In genomic region chr14:74641668-74642230, GRCm38 (mm10) we compare ENCODE assay signal across 8 mouse cellular contexts. TPM values are rescaled to one million over a fixed set of nuclear protein-coding genes. Genes with fewer than 3 reads are reported as not detected.
DNase-seq lines count a peak whose midpoint lies in the region; ATAC-seq and TF ChIP-seq lines count a peak whose summit lies in the region.

No protein-coding gene starts in this region.

- H3K9me3 ChIP-seq in kidney, postnatal 0 days (replicated peaks; ENCODE audit: low read length) = no peaks in the 10 kb centered on the region
- H3K9me3 ChIP-seq in hindbrain, embryonic 13.5 days = no peaks in the 10 kb centered on the region
- no peaks in the 10 kb centered on the region for H3K9me3 ChIP-seq in midbrain, embryonic 13.5 days

- no peaks in the 10 kb centered on the region for H3K36me3 ChIP-seq in kidney, postnatal 0 days (ENCODE audit: insufficient read depth, low read length)
- no peaks in the 10 kb centered on the region for H3K36me3 ChIP-seq in hindbrain, embryonic 13.5 days
- H3K36me3 ChIP-seq in midbrain, embryonic 13.5 days = no peaks in the 10 kb centered on the region

- H3K4me3 ChIP-seq in kidney, postnatal 0 days (replicated peaks; ENCODE audit: low read depth, low read length) = peak overlapping the region; percentile 38
- peak overlapping the region; percentile 45 for H3K4me3 ChIP-seq in hindbrain, embryonic 13.5 days
- H3K4me3 ChIP-seq in midbrain, embryonic 13.5 days (replicated peaks) = peak overlapping the region; percentile 44

- TF ChIP-seq CTCF in kidney, postnatal 0 days (IDR thresholded peaks at IDR 0.05; ENCODE audit: low read depth) = no peak

- peak overlapping the region; percentile 39 for H3K9ac ChIP-seq in kidney, postnatal 0 days (ENCODE audit: low read depth, low read length)
- H3K9ac ChIP-seq in hindbrain, embryonic 13.5 days = peak overlapping the region; percentile 68
- peak overlapping the region; percentile 49 for H3K9ac ChIP-seq in midbrain, embryonic 13.5 days (replicated peaks)

- no peak overlapping the region for H3K27ac ChIP-seq in kidney, postnatal 0 days
- no peak overlapping the region for H3K27ac ChIP-seq in hindbrain, embryonic 13.5 days
- no peak overlapping the region for H3K27ac ChIP-seq in midbrain, embryonic 13.5 days

- peak; percentile 42 for DNase-seq in kidney, postnatal 0 days (ENCODE audit: low spot score)
- DNase-seq in kidney, postnatal 25 days = no peak
- DNase-seq in embryo, embryonic 10 days (ENCODE audit: low spot score) = peak; percentile 29
- no peak for DNase-seq in T-cell, adult 2 months (ENCODE audit: low spot score)
- no peak for DNase-seq in gastrocnemius, adult 8-10 months (ENCODE audit: low spot score in 2 of 2)

- no peaks in the 10 kb centered on the region for H3K4me1 ChIP-seq in kidney, postnatal 0 days (replicated peaks; ENCODE audit: insufficient read depth, low read length)
- H3K4me1 ChIP-seq in hindbrain, embryonic 13.5 days (replicated peaks) = peaks cover 26% of the 10 kb centered on the region
- H3K4me1 ChIP-seq in midbrain, embryonic 13.5 days (replicated peaks) = peaks cover 25% of the 10 kb centered on the region

- WGBS in kidney, postnatal 0 days = 14% methylated on average over 17 of the region's 17 CpGs
- 17% methylated on average over 17 of the region's 17 CpGs for WGBS in hindbrain, embryonic 13.5 days
- 13% methylated on average over 17 of the region's 17 CpGs for WGBS in midbrain, embryonic 13.5 days

- ATAC-seq in kidney, postnatal 0 days (replicated peaks; ENCODE audit: low FRiP score, low read depth) = no peak
- no peak; the same call in 1 of the 2 replicates for ATAC-seq in hindbrain, embryonic 13.5 days (ENCODE audit: low FRiP score)
- peak; percentile 16; the same call in 1 of the 2 replicates for ATAC-seq in midbrain, embryonic 13.5 days
- no peak for ATAC-seq in activated CD4-positive, CD25-positive, alpha-beta regulatory T cell, adult 4 months

- peak overlapping the region; percentile 76 for H3K4me2 ChIP-seq in kidney, postnatal 0 days (ENCODE audit: low read length)
- peak overlapping the region; percentile 81 for H3K4me2 ChIP-seq in hindbrain, embryonic 13.5 days
- peak overlapping the region; percentile 85 for H3K4me2 ChIP-seq in midbrain, embryonic 13.5 days (replicated peaks)

- no peaks in the 10 kb centered on the region for H3K27me3 ChIP-seq in kidney, postnatal 0 days (ENCODE audit: insufficient read depth, low read length)
- H3K27me3 ChIP-seq in hindbrain, embryonic 13.5 days = peaks cover 30% of the 10 kb centered on the region; the same call in 1 of the 2 replicates
- H3K27me3 ChIP-seq in midbrain, embryonic 13.5 days = peaks cover 31% of the 10 kb centered on the region

RNA-seq across cellular contexts. Expression of gene Htr2a, which starts 1.1 kb away (rescaled TPM):
- polyA plus RNA-seq in kidney, postnatal 0 days (2015; fragmentation: Nextera tagmentation; extraction: Ambion mirVana) = 0.26 and 0.32 TPM in 2 replicates
- 1.6 and 2.0 TPM in 2 replicates for polyA plus RNA-seq in hindbrain, embryonic 13.5 days (2015; fragmentation: Nextera tagmentation; extraction: Ambion mirVana)
- polyA plus RNA-seq in midbrain, embryonic 13.5 days (2015; fragmentation: Nextera tagmentation; extraction: Ambion mirVana) = 1.2 and 1.3 TPM in 2 replicates
- under 1 TPM in 1 of 2 experiments, not detected in 1; 0.16 TPM for polyA plus RNA-seq in activated CD4-positive, CD25-positive, alpha-beta regulatory T cell, adult 4 months (2017; shearing (Covaris generic))
- under 1 TPM in 3 of 4 experiments, not detected in 1; 0.12 to 0.20 (median 0.16) TPM for total RNA-seq in gastrocnemius, adult 8-10 months (2022)

Comparison
In these comparisons a context has a peak if more than half of its experiments do, and no peak if none do; other contexts are left out.
1. DNase-seq: peak in kidney, postnatal 0 days (single experiment) and embryo, embryonic 10 days (single experiment); none in kidney, postnatal 25 days (0 of 2), T-cell, adult 2 months (single experiment) and gastrocnemius, adult 8-10 months (0 of 2).
2. Peak in every context shown above with its lines, with median percentiles within 50 percentile points of each other: H3K4me2 ChIP-seq, H3K4me3 ChIP-seq and H3K9ac ChIP-seq.